Mouse (Mus musculus) ES-Bruce4 (cell line): Measurements from ENCODE around the gene Pcnt.

ENCODE experiments used
- CTCF ChIP-seq: IDR thresholded peaks from one replicate; pipeline ENCODE4 v1.8.1; 2011; ENCODE audit warnings: low read depth, low read length
- POLR2A ChIP-seq: IDR thresholded peaks from one replicate; pipeline ENCODE4 v1.8.1; 2011; ENCODE audit warnings: low read length; ENCODE audit not compliant: insufficient read depth

- no peak for TF ChIP-seq POLR2A
- TF ChIP-seq CTCF: no peak
Observed at GRCm38 (mm10) chr10:76345540-76345902, 97.1 kb downstream of the Pcnt start.
